Mouse (Mus musculus) kidney, adult 2 months (tissue): ENCODE results near the gene Synj1. TPM values are rescaled to one million over a fixed set of nuclear protein-coding genes. Genes with fewer than 3 reads are reported as not detected.

Experiments used
- DNase-seq: peaks from one replicate; pipeline ENCODE4 v3.0.0; 2021
- H3K27ac ChIP-seq: fragments of 200-500 bp; 2 replicates; pipeline ENCODE4 v1.5.1; 2012; ENCODE audit warnings: low read depth, low read length, control low read depth, inconsistent platforms; ENCODE audit not compliant: insufficient read depth
- H3K27me3 ChIP-seq: fragments of 200-500 bp; replicated peaks from 2 replicates; pipeline ENCODE4 v1.6.1; 2012; ENCODE audit warnings: mild to moderate bottlenecking, moderate library complexity, low read length, inconsistent platforms; ENCODE audit not compliant: control insufficient read depth, insufficient read depth
- H3K36me3 ChIP-seq: fragments of 200-500 bp; 2 replicates; pipeline ENCODE4 v1.6.1; 2012; ENCODE audit warnings: mild to moderate bottlenecking, moderate library complexity, low read length, inconsistent platforms; ENCODE audit not compliant: control insufficient read depth, insufficient read depth
- H3K4me1 ChIP-seq: fragments of 200-500 bp; 2 replicates; pipeline ENCODE4 v1.6.1; 2011; ENCODE audit warnings: low read length; ENCODE audit not compliant: control insufficient read depth, insufficient read depth
- H3K4me3 ChIP-seq: fragments of 200-500 bp; 2 replicates; pipeline ENCODE4 v1.5.1; 2011; ENCODE audit warnings: mild to moderate bottlenecking, low read depth, low read length, control low read depth; ENCODE audit not compliant: insufficient read depth
- CTCF ChIP-seq: fragments of 200-500 bp; conservative IDR thresholded peaks from 2 replicates; pipeline ENCODE4 v1.5.1; 2011; ENCODE audit warnings: low read depth, mild to moderate bottlenecking, control low read depth, low read length, moderate library complexity, mixed read lengths; ENCODE audit not compliant: insufficient read depth, insufficient read length
- POLR2A ChIP-seq: fragments of 200-500 bp; IDR thresholded peaks from one replicate; pipeline ENCODE4 v1.6.1; 2011; ENCODE audit warnings: low read depth, low read length, control low read depth
- WGBS: fragments of 180-500 bp; shearing (Covaris S2); methylation state at CpG from one replicate; pipeline ENCODE4 v1.1.7; 2018; 5-methylcytosine and 5-hydroxymethylcytosine counted together
- polyA plus RNA-seq: library from polyadenylated mRNA; depleted of rRNA; stranded (reverse); fragments of >200 nt; gene quantifications from 2 replicates; pipeline ENCODE4 v1.2.3, GENCODE M21; 2012

Synj1 gene
- polyA plus RNA-seq, 1 experiment = 24.8 TPM

DNA sequence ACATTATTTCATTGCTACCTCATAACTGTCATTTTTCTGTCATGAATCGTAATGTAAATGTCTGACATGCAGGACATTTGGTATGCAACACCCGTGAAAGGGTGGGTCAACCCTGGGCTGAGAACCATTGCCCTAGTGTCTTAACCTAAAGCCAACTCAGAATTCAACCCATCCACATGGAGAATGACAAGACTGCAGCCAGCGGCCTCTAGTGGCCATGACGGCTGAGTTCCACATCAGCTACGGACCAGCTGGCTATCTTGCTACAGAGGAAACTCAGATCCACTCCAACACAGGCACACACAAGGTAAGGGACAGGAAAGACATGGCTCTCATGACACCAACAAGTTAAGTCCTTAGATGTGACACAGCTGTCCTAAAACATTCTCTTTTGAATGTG, 85.6 kb downstream of the Synj1 start:
- H3K27me3 ChIP-seq = no peaks in the 10 kb centered on the region
- TF ChIP-seq CTCF (peak; percentile 92), POLR2A (no peak)
- WGBS = 17% methylated on average over 5 of the region's 5 CpGs
- DNase-seq = peak; percentile 74
- no peaks in the 10 kb centered on the region for H3K4me1 ChIP-seq
- H3K36me3 ChIP-seq = no peaks in the 10 kb centered on the region; the same call in 1 of the 2 replicates
- no peak overlapping the region for H3K27ac ChIP-seq
- no peak overlapping the region for H3K4me3 ChIP-seq

GRCm38 (mm10) chr16:90924606-90925370, 86.3 kb downstream of the Synj1 start:
- Histone ChIP-seq H3K4me1 (no peaks in the 10 kb centered on the region), H3K27me3 (no peaks in the 10 kb centered on the region), H3K36me3 (no peaks in the 10 kb centered on the region; the same call in 1 of the 2 replicates), H3K27ac (no peak overlapping the region), H3K4me3 (no peak overlapping the region)
- no peak for TF ChIP-seq POLR2A
- peak; percentile 66 for DNase-seq
- WGBS = 69% methylated on average over 13 of the region's 13 CpGs

GRCm38 (mm10) chr16:90921471-90922159, 89.5 kb downstream of the Synj1 start:
- TF ChIP-seq CTCF = no peak
- TF ChIP-seq POLR2A = no peak
- Histone ChIP-seq H3K36me3 (no peaks in the 10 kb centered on the region), H3K27ac (no peak overlapping the region), H3K4me3 (no peak overlapping the region), H3K4me1 (no peaks in the 10 kb centered on the region), H3K27me3 (no peaks in the 10 kb centered on the region)
- no peak for DNase-seq
- WGBS = 67% methylated on average over 10 of the region's 10 CpGs

DNA sequence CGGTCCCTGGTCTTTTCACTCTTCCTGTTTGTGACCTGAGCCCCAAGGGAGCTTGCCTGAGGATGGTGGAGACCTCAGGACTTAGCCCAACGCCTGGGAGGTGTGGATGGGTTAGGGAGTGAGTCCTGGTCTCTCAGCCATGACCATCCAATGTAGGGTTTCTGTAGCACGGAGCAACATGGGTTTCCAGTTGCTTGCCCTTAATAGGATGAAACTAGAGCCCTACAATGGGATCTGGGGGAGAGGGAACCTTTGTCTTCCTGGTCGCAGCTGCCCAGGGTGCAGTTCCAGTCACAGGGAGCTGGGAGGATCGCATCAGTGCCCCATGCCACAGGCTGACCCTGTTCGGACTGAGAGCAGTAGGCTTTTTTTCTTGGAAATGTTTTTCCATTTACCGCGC, 94.0 kb downstream of the Synj1 start:
- no peak for DNase-seq
- H3K27me3 ChIP-seq = no peaks in the 10 kb centered on the region
- 59% methylated on average over 8 of the region's 8 CpGs for WGBS
- H3K4me3 ChIP-seq = no peak overlapping the region
- no peaks in the 10 kb centered on the region for H3K4me1 ChIP-seq
- TF ChIP-seq POLR2A (no peak), CTCF (no peak)
- H3K27ac ChIP-seq = no peak overlapping the region
- H3K36me3 ChIP-seq = no peaks in the 10 kb centered on the region

DNA sequence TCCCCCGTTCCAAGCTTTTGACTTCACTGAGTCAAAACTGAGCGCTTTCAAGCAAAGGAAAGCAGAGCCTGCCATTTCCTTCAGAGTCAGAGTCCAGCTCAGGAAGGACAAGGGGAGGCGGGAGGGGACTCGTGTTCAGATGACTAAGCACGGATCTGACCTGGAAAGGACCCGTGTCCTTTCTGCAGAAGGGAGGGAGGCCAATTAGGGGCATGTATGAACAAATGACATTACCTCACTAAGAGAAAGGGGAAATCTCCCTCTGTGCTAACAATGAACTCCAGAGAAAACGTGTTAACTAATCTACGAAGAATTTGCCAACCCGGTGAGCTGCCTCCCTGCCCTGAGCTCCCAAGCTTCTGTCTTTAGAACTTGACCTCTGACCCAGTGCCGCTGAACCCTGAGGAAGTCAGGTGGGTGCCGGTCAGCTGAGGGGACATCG, 95.0 kb downstream of the Synj1 start:
- WGBS = 5% methylated on average over 12 of the region's 12 CpGs
- Histone ChIP-seq H3K27ac (no peak overlapping the region), H3K4me3 (peak overlapping the region; percentile 0; the same call in 1 of the 2 replicates), H3K4me1 (no peaks in the 10 kb centered on the region), H3K27me3 (no peaks in the 10 kb centered on the region), H3K36me3 (no peaks in the 10 kb centered on the region)
- DNase-seq = peak; percentile 78
- no peak for TF ChIP-seq CTCF
- no peak for TF ChIP-seq POLR2A

DNA sequence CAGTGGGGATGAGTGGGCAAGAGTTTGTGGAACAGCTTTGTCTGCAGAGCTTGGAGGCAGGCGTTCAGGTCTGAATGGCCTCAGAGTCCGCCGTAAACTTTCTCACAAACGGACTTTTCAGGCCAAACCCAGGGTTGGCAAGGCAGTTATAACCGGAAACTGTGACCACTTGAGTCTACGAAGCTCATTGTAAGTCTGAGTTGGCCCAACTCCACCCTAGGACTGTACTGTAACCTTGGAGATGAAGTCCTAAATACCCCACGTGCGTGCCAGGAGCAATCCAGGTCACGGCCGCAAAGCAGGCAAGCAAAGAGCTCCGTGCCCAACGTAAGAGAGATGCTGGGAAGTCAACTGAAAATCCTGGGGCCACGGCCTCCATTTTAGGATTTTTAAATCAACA, 99.3 kb downstream of the Synj1 start:
- Histone ChIP-seq H3K4me1 (no peaks in the 10 kb centered on the region), H3K27me3 (no peaks in the 10 kb centered on the region), H3K27ac (no peak overlapping the region), H3K4me3 (no peak overlapping the region), H3K36me3 (no peaks in the 10 kb centered on the region)
- WGBS = 60% methylated on average over 13 of the region's 13 CpGs
- DNase-seq = peak; percentile 47
- TF ChIP-seq POLR2A (no peak), CTCF (no peak)

DNA sequence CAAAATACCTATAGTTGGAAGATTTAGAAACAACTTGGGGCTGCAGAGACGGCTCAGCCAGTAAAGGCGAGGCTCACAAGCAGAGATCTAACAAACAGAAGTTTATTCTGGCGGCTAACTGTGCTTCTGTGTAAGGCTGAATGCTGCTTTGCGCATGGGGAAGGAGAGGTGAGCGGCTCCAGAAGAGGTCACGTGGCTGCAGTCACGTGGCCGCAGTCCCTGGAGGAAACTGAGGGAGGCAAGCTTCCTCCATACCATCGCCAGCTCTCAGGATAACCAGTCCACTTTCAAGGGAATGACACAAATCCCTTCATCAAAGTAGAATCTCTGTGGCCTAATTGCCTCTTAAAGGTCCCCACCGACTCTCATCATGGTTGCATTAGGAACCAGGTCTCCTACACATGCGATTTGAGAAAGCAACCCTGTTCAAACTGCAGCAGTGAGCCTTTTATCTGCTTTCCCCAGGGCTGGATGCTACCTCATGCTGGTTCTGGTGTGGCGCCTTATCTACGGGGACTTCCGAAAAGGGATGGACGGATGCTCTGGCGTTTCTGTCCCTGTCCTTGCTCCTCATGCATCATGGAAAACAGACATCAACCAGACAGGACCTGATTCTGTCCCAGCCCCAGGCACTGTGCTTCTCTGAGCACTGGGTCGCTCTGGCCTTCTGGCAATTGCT, 100.1 kb downstream of the Synj1 start:
- WGBS = 85% methylated on average over 17 of the region's 17 CpGs
- H3K27me3 ChIP-seq = no peaks in the 10 kb centered on the region
- H3K4me1 ChIP-seq = no peaks in the 10 kb centered on the region
- H3K27ac ChIP-seq = no peak overlapping the region
- no peak overlapping the region for H3K4me3 ChIP-seq
- no peak for DNase-seq
- TF ChIP-seq POLR2A (no peak), CTCF (no peak)
- no peaks in the 10 kb centered on the region for H3K36me3 ChIP-seq
